Mouse (Mus musculus) kidney, embryonic 16.5 days (tissue): Measurements from ENCODE around the gene Itpr1. TPM values are rescaled to one million over a fixed set of nuclear protein-coding genes. Genes with fewer than 3 reads are reported as not detected.
A peak's percentile ranks its signal among the peaks of the same experiment; 100 is the strongest.

Experiments used
- ATAC-seq: fragments of 200-750 bp; cut with Nextera tagmentation; 2 replicates; pipeline ENCODE4 v1.8.0; 2017; ENCODE audit warnings: moderate TSS enrichment; ENCODE audit not compliant: low FRiP score, low TSS enrichment
- H3K27ac ChIP-seq: fragments of 300-500 bp; sonication (generic); 2 replicates; pipeline ENCODE4 v1.5.1; 2014; ENCODE audit warnings: low read length
- H3K27me3 ChIP-seq: fragments of 300-500 bp; sonication (generic); 2 replicates; pipeline ENCODE4 v1.6.1; 2014; ENCODE audit warnings: low read length, control low read depth, mixed read lengths; ENCODE audit not compliant: insufficient read depth
- H3K36me3 ChIP-seq: fragments of 300-500 bp; sonication (generic); 2 replicates; pipeline ENCODE4 v1.6.1; 2014; ENCODE audit warnings: low read length, control low read depth, mixed read lengths; ENCODE audit not compliant: insufficient read depth
- H3K4me1 ChIP-seq: fragments of 300-500 bp; sonication (generic); 2 replicates; pipeline ENCODE4 v1.6.1; 2014; ENCODE audit warnings: low read length, control low read depth, mixed read lengths; ENCODE audit not compliant: insufficient read depth
- H3K4me2 ChIP-seq: fragments of 300-500 bp; sonication (generic); replicated peaks from 2 replicates; pipeline ENCODE4 v1.6.1; 2014; ENCODE audit warnings: low read depth, low read length
- H3K4me3 ChIP-seq: fragments of 300-500 bp; sonication (generic); 2 replicates; pipeline ENCODE4 v1.5.1; 2014; ENCODE audit warnings: mild to moderate bottlenecking, low read length
- H3K9ac ChIP-seq: fragments of 300-500 bp; sonication (generic); replicated peaks from 2 replicates; pipeline ENCODE4 v1.6.1; 2014; ENCODE audit warnings: low read length
- H3K9me3 ChIP-seq: fragments of 300-500 bp; sonication (generic); 2 replicates; pipeline ENCODE4 v1.6.1; 2016; ENCODE audit warnings: low read length, control low read depth
- WGBS: fragments of 180-500 bp; shearing (Covaris S2); extraction: QIAGEN DNeasy Blood & Tissue Kit; methylation state at CpG from one replicate; pipeline ENCODE4 v1.1.7; 2014; 5-methylcytosine and 5-hydroxymethylcytosine counted together
- polyA plus RNA-seq: library from polyadenylated mRNA; unstranded; fragments of >200 nt; fragmentation: Nextera tagmentation; extraction: Ambion mirVana; gene quantifications from 2 replicates; pipeline ENCODE4 v1.2.1, GENCODE M21; 2015

Gene Itpr1
- polyA plus RNA-seq, 1 experiment from 2014 or later = 24.6 TPM

DNA sequence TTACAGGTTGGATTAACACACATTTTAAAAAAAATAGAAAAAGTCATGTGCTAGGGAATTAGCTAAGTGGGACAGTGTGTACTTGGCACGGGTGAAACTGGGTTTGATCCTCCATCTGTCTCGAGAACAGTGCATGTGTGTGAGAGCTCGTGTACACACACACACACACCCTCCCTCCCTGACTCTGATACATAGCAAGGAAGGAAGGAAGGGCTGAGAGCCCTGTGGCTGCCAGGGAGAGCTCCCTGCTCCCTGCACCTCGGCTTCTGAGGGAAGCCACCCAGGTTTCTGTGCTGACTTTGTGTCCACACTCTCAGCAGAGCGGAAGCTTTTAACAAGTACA, 244.1 kb downstream of the Itpr1 start:
- WGBS = 11% methylated on average over 5 of the region's 5 CpGs
- Histone ChIP-seq H3K9ac (peak overlapping the region; percentile 57), H3K4me1 (peaks cover 47% of the 10 kb centered on the region)

DNA sequence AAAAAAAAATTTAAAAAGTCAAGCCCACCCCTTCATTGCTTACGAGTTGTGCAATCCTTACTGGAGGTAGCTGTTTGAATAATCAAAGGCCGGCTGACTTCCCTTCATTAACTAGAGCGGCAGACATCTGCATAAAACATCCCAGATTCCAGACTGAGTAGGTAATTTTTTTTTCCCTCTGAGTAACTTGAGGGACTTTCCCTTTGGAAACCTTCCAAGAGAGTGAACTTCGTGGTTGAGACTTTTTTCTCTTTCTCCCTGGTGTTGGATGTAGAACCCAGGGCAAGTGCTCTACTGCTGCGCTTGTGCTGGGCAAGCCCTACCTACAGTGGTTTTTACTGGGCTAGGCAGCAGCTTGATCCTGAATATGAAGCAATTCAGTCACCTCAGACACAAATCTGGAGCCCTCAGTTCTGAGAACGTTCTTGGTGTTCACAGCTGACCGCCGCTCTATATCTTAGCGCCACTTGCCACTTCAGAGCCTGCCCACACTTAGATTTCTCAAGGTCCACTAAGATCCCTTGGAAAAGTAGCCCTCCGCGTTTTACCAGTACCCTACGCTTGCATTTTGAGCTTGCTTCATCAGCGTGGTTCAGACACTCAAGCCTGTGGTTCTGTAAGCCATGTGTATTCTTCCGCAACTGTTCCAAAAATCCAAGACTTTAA, 244.8 kb downstream of the Itpr1 start:
- Histone ChIP-seq H3K4me3 (no peak overlapping the region), H3K9ac (no peak overlapping the region), H3K27me3 (no peaks in the 10 kb centered on the region), H3K27ac (peak overlapping the region; percentile 89), H3K4me2 (0 out of 2 replicates have a peak overlapping the region, but pooled peaks have one; percentile 45), H3K9me3 (no peaks in the 10 kb centered on the region), H3K36me3 (no peaks in the 10 kb centered on the region), H3K4me1 (peaks cover 47% of the 10 kb centered on the region)
- WGBS = 34% methylated on average over 14 of the region's 14 CpGs
- ATAC-seq = peak; percentile 33; the same call in 1 of the 2 replicates

More for the DNA sequence above, 244.1 kb downstream of the Itpr1 start:
- H3K36me3 ChIP-seq = no peaks in the 10 kb centered on the region
- peak overlapping the region; percentile 97 for H3K27ac ChIP-seq
- 0 out of 2 replicates have a peak, but pooled peaks have one; percentile 6 for ATAC-seq
- no peak overlapping the region for H3K4me3 ChIP-seq
- H3K4me2 ChIP-seq = peak overlapping the region; percentile 45
- no peaks in the 10 kb centered on the region for H3K27me3 ChIP-seq
- H3K9me3 ChIP-seq = no peaks in the 10 kb centered on the region

DNA sequence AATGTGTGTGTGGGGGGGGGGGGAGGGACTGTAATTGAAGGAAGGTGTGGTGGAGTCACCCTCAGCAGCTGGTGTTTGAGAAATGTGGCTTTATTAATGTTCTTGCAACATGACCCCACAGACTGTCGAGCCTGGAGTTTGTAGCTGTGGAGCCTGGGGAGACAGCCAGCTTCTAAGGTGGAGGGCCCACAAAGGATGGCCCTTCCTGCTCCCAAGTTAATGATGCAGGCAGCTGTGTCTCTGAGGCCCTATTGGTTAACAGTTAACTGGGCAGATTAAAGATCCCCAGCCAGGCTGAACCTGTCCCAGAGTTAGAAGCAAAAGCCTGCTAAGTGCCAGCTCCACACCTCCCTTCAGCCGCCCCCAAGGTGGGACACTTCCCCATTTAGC, 245.3 kb downstream of the Itpr1 start:
- Histone ChIP-seq H3K4me1 (peaks cover 47% of the 10 kb centered on the region), H3K9me3 (no peaks in the 10 kb centered on the region), H3K36me3 (no peaks in the 10 kb centered on the region), H3K27me3 (no peaks in the 10 kb centered on the region), H3K27ac (peak overlapping the region; percentile 89), H3K9ac (no peak overlapping the region), H3K4me3 (no peak overlapping the region), H3K4me2 (0 out of 2 replicates have a peak overlapping the region, but pooled peaks have one; percentile 14)
- peak; percentile 85 for ATAC-seq
- 27% methylated on average over 2 of the region's 2 CpGs for WGBS

DNA sequence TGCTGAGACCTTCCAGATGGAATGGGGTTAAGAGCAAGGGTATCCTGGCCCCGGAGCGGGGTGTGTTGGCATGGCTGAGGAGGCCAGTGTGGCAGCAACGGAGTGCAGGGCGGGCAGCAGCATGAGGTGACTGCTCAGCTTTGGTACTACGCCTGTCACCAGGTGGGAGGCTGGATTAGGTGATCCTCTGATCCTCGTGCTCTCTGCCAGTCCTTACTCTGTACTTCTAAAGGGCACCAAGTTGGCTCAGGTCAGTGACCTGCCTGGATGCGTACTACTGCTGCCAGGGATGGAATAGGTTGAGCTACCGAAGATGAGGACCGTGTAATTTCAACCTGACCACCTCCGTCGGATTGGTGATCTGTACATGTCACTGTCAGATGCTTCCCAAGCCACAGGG, 245.9 kb downstream of the Itpr1 start:
- Histone ChIP-seq H3K4me1 (peaks cover 47% of the 10 kb centered on the region), H3K27ac (peak overlapping the region; percentile 89), H3K9ac (0 out of 2 replicates have a peak overlapping the region, but pooled peaks have one; percentile 7), H3K36me3 (no peaks in the 10 kb centered on the region), H3K9me3 (no peaks in the 10 kb centered on the region), H3K4me3 (no peak overlapping the region), H3K27me3 (no peaks in the 10 kb centered on the region), H3K4me2 (0 out of 2 replicates have a peak overlapping the region, but pooled peaks have one; percentile 14)
- WGBS = 65% methylated on average over 11 of the region's 11 CpGs
- peak; percentile 26 for ATAC-seq

DNA sequence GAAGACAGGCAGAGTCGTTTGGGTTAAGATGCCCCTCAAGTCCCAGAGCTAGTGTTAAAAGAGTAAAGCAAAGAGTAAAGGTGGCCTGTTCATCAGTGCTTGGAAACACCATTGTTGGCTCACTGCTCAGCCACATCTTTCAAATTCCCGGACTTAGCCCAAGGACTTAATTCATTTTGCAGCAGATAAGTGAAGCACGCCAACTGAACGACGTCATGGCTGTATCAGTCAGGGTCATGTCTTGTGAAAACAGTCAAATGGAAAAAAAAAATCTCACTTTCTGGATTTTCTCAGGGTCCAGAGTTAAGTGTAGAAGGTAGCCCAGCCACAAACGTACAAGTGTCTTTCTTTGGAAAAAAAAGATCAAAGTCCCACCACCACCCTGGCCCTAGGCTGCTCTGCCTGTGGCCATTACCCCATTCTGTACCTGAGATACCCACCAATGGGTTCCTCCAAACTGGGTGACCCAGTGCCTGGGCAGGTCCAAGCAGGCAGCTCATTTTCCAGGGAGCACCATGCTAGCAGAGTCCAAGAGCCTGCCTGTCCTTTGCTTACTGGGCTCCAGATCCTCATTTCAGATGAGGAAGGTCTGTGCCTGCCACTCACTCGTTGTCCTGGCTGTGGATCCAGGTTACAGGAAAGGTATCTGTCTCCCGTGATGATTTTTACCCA, 251.5 kb downstream of the Itpr1 start:
- no peak overlapping the region for H3K9ac ChIP-seq
- WGBS = 77% methylated on average over 8 of the region's 8 CpGs
- no peak overlapping the region for H3K4me2 ChIP-seq
- H3K27me3 ChIP-seq = no peaks in the 10 kb centered on the region
- H3K36me3 ChIP-seq = no peaks in the 10 kb centered on the region
- no peak overlapping the region for H3K27ac ChIP-seq
- peaks cover 15% of the 10 kb centered on the region for H3K4me1 ChIP-seq
- no peak overlapping the region for H3K4me3 ChIP-seq
- no peak; the same call in 1 of the 2 replicates for ATAC-seq
- H3K9me3 ChIP-seq = no peaks in the 10 kb centered on the region

DNA sequence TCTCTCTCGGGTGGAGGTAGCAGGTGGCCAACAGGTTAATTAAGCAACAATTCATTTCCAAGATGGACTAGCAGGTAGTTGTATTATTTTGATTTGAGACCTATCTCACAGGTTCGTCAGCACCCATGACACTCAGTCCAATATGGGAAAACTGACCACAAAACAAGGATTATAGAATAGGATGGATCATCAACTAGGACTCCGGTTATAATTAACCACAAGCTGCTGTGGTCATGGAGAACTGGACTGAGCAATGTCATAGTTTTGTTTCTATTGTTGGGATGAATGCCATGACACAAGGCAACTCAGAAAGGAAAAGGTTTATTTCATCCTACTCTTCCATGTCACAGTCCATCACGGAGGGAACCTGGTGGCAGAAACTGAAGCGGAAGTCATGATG, 252.3 kb downstream of the Itpr1 start:
- Histone ChIP-seq H3K9me3 (no peaks in the 10 kb centered on the region), H3K4me3 (no peak overlapping the region), H3K9ac (no peak overlapping the region), H3K4me2 (no peak overlapping the region), H3K27me3 (no peaks in the 10 kb centered on the region), H3K36me3 (no peaks in the 10 kb centered on the region), H3K4me1 (peaks cover 10% of the 10 kb centered on the region; the same call in 1 of the 2 replicates), H3K27ac (no peak overlapping the region)
- WGBS = 87% methylated on average over 5 of the region's 5 CpGs
- no peak for ATAC-seq

DNA sequence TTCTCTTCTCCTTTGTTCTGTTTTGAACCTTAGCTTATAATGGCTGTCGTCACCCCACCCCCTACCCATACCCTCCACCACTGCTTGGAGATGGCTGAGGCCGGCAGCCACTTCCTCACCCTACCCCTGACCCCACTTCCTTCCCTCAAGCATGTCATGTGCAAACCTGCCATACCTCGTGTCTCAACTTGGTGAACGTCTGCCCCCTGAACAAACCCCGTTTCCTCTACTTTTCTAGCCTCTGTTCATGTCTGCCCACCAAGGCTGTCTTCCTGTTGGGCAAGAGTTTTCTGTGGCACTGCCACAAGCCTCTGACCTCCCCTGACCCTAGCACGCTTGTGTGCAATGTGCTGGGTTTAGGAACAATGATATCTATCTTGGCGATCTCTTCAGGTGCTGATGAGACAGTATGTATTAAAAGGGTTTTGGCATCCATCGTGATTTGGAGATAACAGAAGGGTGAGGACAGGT, 253.2 kb downstream of the Itpr1 start:
- H3K4me3 ChIP-seq = no peak overlapping the region
- H3K9me3 ChIP-seq = no peaks in the 10 kb centered on the region
- no peak overlapping the region for H3K9ac ChIP-seq
- WGBS = 69% methylated on average over 8 of the region's 8 CpGs
- no peak overlapping the region for H3K27ac ChIP-seq
- no peak for ATAC-seq
- H3K27me3 ChIP-seq = no peaks in the 10 kb centered on the region
- H3K4me1 ChIP-seq = peaks cover 10% of the 10 kb centered on the region; the same call in 1 of the 2 replicates
- H3K4me2 ChIP-seq = no peak overlapping the region
- H3K36me3 ChIP-seq = peaks cover 2% of the 10 kb centered on the region; the same call in 1 of the 2 replicates

DNA sequence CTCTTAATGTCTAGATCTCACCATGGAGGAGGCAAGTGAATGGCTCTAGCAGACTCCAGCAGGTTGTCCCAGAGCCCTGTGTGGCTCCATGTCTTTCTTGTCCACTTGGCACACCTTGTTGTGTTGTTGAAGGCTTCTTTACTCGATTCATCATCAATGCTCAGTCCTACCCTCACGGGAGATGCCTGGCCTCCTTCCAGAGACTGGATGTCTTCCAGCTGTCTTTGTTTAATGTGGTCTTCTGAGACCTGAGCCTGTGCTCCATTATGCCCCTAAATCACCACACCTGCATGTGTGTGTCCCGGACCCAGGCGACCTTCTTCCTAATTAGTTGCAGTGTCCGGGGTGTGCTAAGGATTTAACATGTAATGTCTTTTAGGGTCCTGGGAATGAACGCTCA, 254.7 kb downstream of the Itpr1 start:
- H3K4me1 ChIP-seq = peaks cover 10% of the 10 kb centered on the region; the same call in 1 of the 2 replicates
- 35% methylated on average over 6 of the region's 6 CpGs for WGBS
- H3K36me3 ChIP-seq = peaks cover 6% of the 10 kb centered on the region; the same call in 1 of the 2 replicates
- H3K4me3 ChIP-seq = no peak overlapping the region
- H3K9me3 ChIP-seq = no peaks in the 10 kb centered on the region
- H3K9ac ChIP-seq = no peak overlapping the region
- no peaks in the 10 kb centered on the region for H3K27me3 ChIP-seq
- no peak for ATAC-seq
- no peak overlapping the region for H3K27ac ChIP-seq
- no peak overlapping the region for H3K4me2 ChIP-seq

DNA sequence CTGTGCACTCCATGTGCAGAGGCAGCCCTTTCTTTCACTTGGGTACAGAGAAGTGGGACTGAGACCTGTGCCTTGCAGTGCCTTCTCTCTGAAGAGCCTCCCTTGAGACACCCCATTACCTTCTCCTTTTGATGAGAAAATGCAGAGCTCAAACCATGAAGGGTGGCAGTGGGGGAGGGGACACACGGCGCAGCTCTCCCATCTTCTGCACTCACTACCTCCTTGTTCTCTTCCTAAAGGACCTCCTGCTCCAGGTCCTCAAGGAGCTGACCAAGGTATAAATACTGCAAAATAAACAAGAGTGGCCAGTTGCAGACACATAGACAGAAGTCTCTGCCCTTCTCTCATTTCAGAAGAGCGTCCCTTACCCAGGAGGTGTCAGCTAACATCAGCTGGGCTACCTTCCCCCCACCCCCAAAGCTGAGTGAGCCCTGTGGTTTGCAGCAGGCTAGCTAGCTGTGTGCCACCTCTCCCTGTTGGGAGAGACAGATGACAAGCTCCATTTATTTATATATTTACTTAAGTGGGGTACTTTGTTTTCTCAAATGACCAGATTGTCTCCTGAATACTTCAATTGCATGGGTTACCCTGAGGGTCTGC, 255.4 kb downstream of the Itpr1 start:
- peak overlapping the region; percentile 27; the same call in 1 of the 2 replicates for H3K27ac ChIP-seq
- no peak overlapping the region for H3K4me3 ChIP-seq
- peak; percentile 57 for ATAC-seq
- no peak overlapping the region for H3K4me2 ChIP-seq
- H3K27me3 ChIP-seq = no peaks in the 10 kb centered on the region
- peaks cover 13% of the 10 kb centered on the region for H3K36me3 ChIP-seq
- 23% methylated on average over 3 of the region's 3 CpGs for WGBS
- H3K9me3 ChIP-seq = no peaks in the 10 kb centered on the region
- H3K9ac ChIP-seq = no peak overlapping the region
- H3K4me1 ChIP-seq = peaks cover 10% of the 10 kb centered on the region; the same call in 1 of the 2 replicates
